Mouse (Mus musculus) erythroid progenitor cell, adult 5-6 weeks (primary cell): ENCODE results near the gene Gm30191. TPM values are rescaled to one million over a fixed set of nuclear protein-coding genes. Genes with fewer than 3 reads are reported as not detected.
A peak's percentile ranks its signal among the peaks of the same experiment; 100 is the strongest.
"Not testable (repeated sequence)": the region's sequence is repeated elsewhere in the genome, so short reads cannot be mapped to it uniquely, and the experiment has no call there.

Experiments
- ATAC-seq: replicated peaks from 2 replicates; pipeline ENCODE4 v1.8.0; 2016; ENCODE audit warnings: moderate number of reproducible peaks, mild to moderate bottlenecking, moderate TSS enrichment, inconsistent platforms; ENCODE audit not compliant: poor library complexity, low FRiP score, severe bottlenecking
- total RNA-seq, 2 experiments: library from RNA; stranded (forward) in 1 of 2; stranded (reverse) in 1 of 2; fragments of 150-400 nt in 1 of 2; fragments of 186-747, 209-891 nt in 1 of 2; gene quantifications; 2 replicates each; pipeline versions ENCODE4 v1.2.3 to v1.2.4; 2015 to 2017; ENCODE audit warnings: low replicate concordance in 2 of 2

Gene Gm30191
- total RNA-seq, 2 experiments from 2014 or later = not detected

DNA sequence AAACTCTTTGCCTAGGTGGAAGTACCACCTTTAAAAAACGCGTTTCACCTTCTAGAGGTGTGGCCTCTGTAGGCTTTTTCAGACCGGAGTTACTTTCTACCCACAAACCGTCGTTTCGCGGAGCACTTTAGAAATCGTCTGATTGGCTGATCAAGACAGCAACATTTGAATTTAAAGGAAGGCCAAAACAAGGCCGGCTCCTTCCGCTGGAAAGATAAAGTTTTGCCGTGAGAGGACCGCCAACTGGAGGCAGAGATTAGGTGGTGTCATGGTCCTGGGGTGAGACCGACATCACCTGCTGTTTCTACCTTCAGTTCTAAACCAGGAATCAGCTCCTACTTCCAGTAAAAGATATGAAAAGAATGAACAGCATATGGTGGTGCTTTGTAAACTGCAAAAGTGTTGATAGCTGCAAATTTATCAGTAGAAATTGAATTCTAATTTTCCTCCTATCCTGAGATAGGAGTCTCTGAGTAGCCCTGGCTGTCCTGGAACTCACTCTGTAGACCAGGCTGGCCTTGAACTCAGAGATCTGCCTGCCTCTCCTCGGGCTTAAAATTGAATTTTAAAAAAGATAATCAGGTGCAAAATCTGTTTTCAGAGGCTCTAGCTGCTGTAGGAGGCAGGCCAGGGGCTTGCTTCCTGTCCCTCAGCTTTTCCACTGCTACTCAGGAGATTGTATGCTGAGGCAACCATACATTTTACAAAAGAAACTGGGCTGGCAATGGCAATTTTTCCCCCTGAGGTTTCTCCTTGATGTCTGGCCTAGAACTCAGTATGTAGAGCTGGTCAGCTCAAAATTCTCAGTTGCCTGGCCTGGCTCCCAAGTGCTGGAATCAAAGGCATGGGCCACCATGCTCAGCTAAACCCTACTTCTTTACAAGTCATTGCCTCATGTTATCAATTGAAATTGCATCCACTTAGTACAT is 26.9 kb downstream of the Gm30191 start:
- peak; percentile 94 for ATAC-seq

DNA sequence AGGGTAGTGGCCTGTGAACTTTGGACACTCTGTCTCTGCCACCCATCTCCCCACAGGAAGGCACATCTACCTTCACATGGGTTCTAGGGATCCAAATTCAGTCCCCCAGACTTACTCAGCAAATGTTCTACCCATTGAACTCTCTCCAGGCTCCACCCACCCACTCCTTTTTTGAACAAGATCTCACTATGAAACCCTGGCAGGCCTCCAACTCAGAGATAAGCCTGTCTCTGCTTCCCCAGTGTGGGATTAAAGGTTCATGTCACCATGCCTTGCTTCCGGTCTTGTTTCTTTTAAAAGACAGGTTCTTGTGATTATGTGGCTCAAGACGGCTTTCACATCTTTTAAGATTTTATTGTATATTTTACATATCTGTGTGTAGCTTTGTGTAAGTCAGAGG is 38.2 kb downstream of the Gm30191 start:
- peak; percentile 56 for ATAC-seq

DNA sequence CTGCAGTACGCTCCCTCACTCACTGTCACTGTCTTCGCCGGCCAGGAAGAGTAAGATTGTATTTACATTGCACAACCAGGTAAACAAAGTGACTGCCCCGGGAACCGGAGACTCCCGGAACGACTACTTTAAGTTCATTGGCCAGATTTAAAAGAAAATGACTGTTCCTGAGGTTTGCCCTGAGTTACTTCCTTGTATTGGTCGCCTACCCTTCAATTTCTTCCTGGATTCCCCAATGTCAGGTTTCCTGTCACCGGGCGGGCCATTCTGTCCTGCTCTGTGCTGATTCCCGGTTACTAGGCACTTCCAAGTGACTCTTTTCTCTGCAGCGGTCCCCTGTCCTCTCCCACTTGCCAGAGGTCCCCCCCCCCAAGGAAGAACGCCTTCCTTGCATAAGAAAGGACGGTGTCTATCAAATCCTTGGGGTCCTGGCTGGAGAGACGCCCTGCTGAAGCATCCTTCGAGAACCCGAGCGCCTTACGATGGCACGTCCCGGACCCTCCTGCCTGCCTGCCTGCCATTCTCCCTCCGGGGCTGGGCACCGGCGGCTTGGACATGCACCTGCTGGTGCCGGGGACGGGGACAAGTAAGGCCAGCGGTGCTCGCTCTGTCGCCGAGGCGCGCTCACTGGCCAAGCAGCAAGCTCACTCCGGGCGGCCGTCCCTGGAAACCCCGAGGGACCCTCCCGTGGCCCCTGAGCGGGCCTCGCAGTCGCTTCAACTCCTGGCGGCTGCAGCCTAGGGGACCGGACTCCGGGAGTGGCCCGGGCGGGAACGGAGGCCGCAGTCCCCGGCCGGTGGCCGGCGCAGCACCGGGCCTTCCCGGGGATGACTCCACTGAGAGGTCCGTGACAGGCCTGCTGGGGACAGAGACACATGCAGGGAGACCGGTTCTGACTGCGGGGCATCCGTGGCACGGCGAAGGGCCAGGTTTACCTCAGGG is 39.8 kb downstream of the Gm30191 start:
- ATAC-seq = peak; percentile 5; the same call in 1 of the 2 replicates

DNA sequence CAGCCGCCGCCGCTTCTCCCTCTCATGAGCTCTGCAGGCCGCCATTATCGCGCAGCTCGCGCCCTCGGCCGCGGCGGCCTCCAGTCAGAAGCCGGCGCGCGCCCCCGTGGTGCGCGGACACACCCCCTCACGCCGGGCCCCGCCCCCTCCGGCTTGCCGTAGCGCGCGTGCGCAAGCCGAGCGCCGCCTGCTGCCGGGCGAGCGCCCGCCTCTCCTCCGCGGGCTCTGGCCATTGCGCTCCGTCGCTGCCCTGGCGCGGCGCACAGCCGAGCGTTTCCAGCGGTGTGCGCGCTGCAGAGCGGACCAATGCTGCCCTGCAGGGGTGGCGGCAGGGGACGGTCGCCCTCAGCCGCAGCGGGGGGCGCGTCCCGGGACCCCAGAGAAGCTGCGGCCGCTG is 40.4 kb downstream of the Gm30191 start:
- ATAC-seq = peak; percentile 72

DNA sequence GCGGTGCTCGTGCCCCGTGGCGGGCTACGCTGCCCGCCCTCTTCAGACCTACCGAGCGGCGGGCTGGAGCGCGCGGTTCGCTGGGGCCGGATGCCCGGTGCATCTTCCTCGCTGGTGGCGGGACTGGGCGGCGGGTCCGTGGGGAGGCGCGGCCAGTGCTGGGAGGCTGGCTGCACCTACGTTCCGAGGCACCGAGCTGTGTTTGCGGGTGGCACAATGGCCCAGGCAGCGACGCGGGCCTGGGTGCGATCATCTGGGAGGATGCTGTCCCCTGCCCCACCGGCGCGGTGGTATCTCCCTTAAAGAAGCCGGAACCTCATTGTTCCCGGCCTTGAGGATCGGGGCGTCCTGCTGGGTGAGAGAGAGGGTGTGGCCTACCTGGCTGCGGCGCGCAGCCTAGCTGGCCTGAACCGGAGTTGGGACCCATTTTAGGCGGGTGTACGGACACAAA is 40.9 kb downstream of the Gm30191 start, which contains the start of gene Pdik1l:
Gene Pdik1l, minus strand, starts transcription at position 321 of the 451 bp plus-strand sequence.
- ATAC-seq = peak; percentile 75

DNA sequence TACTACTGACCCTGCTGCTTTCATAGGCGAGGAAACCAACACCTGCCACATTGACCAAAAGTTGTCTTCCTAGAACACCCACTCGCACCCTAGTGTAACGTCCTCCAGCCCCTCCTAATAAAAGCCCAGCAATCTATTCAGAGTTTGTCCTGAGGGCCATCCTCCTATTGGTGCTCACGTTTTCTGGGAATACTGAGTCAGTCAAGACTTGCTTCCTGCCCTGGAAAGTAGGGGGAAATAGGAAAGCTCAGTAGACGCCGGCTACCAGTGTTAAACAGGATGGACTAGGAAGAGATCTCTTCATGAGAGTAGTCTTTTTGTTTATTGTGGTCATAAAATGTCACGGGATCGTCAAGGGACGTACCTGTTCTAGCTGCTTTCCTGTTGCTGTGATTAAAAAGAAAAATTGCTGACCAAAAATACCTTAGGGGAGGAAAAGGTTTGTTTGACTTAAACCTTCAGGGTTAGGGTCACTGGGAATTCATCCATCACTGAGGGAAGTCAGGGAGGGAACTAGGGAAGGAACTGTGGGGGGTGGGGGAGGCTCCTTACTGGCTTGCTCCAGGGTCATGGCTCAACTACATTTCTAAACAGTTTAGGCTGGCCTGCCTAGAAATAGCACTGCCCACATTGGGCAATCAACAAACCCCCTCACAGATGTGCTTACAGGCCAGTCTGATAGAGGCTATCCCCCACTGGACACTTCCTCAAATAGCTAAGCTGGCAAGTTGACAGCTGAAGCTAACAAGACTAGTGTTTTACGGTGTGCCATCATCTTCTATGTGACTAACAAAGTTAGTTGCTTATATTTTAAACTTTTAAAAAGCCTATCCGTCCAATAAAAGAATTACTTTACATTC is 41.9 kb downstream of the Gm30191 start:
- no peak for ATAC-seq

DNA sequence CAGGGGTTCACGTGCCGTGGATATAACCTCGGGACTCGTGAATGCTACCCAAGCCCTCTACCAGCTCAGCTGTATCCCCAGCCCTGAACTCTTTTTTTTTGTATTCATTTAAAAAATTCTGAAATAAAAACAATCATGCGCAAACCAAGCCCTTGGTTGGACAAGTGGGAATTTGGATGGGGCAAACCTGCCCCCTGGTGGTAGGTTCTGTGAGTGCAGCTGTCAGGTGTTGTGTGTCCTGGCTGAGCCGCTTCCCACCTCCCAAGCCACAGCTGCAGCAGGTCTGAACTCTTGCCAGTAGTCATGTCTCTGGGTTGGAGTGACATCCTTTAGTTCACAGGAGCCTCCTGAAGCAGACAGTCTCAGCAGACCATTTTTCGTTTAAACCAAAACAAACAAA is 45.3 kb downstream of the Gm30191 start:
- peak; percentile 50 for ATAC-seq

DNA sequence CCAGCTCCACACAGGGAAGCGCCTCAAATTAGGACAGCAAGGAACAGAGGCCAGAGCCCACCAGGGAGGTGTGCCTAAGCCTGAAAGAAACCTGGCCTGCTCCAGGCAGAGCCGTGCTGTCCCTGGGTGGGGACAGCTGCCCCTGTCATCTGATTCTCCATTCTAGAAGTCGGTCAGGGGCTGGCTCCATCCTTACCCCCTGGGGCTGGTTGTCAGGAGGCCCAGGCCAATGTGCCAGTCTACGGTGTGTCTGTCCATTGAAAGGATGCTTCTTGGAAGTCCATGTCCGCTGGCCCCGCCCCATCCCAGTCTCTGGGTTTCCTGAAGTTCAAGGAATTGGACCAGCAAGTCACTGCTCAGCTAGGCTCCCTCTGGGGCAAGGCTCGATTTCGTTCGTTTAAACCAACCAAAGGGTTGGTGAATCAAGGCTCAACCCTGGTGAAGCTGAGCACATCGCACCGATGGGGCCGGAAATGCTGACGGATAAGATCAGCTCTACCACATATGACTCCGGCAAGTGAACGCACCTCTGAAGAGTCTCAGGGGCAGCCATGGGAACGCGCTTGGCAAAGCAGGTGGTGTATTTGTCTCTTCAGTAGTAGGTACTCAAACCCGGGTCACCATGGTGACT is 46.4 kb downstream of the Gm30191 start:
- ATAC-seq = no peak

DNA sequence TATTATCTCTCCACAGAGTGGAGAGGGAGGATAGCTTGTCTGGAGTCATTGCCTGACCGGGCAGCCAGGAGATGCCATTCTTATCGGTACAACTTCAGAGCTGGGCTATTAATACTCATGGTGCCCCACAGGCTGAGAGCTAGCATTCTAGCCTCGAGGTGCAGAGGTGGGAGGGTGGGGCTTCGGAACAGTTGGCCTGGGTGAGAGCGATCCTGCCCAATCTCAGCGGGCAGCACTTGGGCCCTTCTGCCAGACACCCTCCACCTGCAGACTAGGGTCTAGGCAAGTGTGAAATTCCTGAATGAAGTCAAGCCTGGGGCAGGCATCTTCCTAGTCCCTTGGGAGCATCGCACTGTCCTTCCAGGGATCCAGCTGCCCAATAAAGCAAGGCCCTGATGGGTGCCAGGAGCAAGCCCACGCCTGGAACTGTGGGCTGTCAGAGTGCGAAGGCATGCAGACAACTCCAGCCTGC is 47.0 kb downstream of the Gm30191 start:
- no peak for ATAC-seq

DNA sequence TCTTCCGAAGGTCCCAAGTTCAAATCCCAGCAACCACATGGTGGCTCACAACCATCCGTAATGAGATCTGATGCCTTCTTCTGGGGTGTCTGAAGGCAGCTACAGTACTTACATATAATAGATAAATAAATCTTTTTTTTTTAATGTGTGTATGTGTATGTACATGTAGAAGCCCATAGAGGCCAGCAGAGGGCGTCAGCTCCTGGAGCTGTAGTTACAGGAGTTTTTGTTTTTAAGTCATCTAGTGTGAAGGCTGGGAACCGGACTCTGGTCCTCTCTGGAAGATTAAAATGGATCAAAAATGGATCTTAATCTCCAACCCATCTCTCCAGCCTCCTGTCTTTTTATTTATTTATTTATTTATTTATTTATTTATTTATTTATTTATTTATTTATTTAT is 49.4 kb downstream of the Gm30191 start:
- ATAC-seq = not testable (repeated sequence)

DNA sequence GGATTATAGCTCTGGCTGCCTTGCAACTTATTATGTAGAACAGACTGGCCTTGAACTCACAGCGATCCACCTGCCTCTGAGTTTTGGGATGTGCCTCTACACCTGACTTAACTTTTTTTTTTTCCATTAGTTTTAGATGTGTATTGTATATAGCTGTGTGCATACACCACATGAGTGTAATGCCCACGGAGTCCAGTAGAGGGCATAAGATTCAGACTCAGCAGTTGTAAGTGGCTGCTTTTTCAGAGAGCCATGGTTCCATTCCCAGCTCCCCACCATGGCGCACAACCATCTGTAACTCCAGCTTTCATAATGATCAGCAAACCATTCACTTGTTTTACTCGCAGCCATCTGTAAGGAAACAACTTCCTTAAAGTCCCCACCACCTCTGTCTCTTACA is 49.8 kb downstream of the Gm30191 start:
- no peak for ATAC-seq

DNA sequence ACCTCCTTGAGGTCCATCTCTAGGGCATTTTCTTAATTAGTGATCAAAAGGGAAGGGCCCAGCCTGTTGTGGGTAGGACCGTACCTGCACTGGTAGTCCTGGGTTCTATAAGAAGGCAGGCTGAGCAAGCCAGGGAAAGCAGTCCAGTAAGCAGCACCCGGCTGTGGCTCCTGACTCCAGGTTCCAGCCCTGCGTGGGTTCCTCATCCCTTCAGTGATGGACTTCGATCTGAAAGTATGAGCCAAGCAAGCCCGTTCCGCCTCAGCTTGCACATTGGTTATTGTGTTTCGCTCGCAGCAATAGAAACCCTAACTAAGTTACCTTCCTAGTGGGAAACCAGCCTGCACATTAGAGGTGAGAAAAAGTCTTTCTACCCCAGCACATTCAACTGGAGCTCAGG is 50.6 kb downstream of the Gm30191 start:
- no peak for ATAC-seq

DNA sequence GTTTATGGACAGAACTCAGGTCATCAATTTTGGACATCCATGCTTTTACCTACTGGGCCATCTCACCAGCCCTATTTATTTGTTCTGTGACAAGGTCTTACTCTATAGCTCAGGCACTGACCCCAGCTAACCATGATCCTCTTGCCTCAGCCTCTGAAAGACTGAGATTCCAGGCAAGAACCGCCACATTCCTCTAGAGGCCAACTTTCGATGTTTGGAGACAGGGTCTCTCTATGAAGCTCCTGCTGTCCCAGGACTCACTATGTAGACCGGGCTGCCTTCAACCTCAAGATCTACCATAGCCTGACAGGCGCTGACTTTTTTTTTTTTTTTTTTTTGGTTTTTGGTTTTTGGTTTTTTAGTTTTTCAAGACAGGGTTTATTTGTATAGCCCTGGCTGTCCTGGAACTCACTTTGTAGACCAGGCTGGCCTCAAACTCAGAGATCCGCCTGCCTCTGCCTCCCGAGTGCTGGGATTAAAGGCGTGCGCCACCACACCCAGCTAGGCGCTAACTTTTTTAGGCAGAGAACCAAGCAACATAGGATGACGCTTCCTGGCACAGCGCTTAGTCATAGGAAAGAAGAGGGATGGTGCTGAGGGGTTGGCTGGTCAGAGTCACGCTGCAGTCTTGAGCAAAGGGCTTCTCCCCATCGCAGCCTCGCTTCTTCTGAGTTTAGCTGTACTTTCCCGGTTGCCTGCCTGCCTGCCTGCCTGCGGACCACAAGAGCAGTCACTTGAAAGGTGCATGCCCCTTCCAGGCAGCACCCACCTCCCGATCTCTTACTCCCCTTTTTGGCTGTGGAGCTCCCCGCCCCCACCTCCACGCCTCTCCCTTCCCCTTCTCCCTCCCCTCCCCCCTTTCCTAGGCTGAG is 52.1 kb downstream of the Gm30191 start:
- no peak for ATAC-seq

DNA sequence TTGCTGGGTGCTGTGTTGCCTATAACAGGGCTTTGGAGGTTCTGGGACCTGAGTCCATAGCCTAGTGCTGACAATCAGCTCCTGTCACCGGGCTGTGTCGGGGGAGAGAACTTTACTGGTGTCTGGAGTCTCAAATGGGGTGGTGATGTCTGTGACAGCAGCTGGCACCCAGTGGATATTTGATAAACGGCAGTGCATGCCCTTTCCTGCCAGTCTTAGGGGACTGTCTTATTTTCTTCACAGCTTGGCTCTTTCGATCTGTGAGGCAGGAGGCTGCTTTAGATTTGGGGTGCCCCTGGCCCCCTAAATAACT is 52.7 kb downstream of the Gm30191 start:
- ATAC-seq = no peak
